Mouse (Mus musculus) midbrain, embryonic 11.5 days (tissue): ENCODE results near the gene D13Ertd608e. TPM values are rescaled to one million over a fixed set of nuclear protein-coding genes. Genes with fewer than 3 reads are reported as not detected.
"Not testable (repeated sequence)": the region's sequence is repeated elsewhere in the genome, so short reads cannot be mapped to it uniquely, and the experiment has no call there.

ENCODE experiments used
- ATAC-seq: fragments of 200-750 bp; cut with Nextera tagmentation; 2 replicates; pipeline ENCODE4 v1.8.0; 2017; ENCODE audit warnings: moderate TSS enrichment, moderate library complexity; ENCODE audit not compliant: low FRiP score
- DNase-seq: peaks from one replicate; pipeline ENCODE4 v3.0.0; 2015; ENCODE audit warnings: low spot score; ENCODE audit errors: missing footprints
- H3K27ac ChIP-seq: fragments of 300-500 bp; sonication (generic); 2 replicates; pipeline ENCODE4 v1.5.1; 2014; ENCODE audit warnings: low read depth, low read length
- H3K27me3 ChIP-seq: fragments of 300-500 bp; sonication (generic); 2 replicates; pipeline ENCODE4 v1.6.1; 2014; ENCODE audit warnings: mild to moderate bottlenecking, low read length, moderate library complexity, mixed read lengths; ENCODE audit not compliant: control insufficient read depth, insufficient read depth
- H3K36me3 ChIP-seq: fragments of 300-500 bp; sonication (generic); 2 replicates; pipeline ENCODE4 v1.6.1; 2014; ENCODE audit warnings: mild to moderate bottlenecking, low read length, moderate library complexity, mixed read lengths; ENCODE audit not compliant: control insufficient read depth, insufficient read depth
- H3K4me1 ChIP-seq: fragments of 300-500 bp; sonication (generic); 2 replicates; pipeline ENCODE4 v1.6.1; 2014; ENCODE audit warnings: low read length; ENCODE audit not compliant: control insufficient read depth, insufficient read depth
- H3K4me2 ChIP-seq: fragments of 300-500 bp; sonication (generic); 2 replicates; pipeline ENCODE4 v1.6.1; 2014; ENCODE audit warnings: mild to moderate bottlenecking, moderate library complexity
- H3K4me3 ChIP-seq: fragments of 300-500 bp; sonication (generic); 2 replicates; pipeline ENCODE4 v1.5.1; 2014; ENCODE audit warnings: low read depth, low read length
- H3K9ac ChIP-seq: fragments of 300-500 bp; sonication (generic); 2 replicates; pipeline ENCODE4 v1.6.1; 2014; ENCODE audit warnings: low read length
- H3K9me3 ChIP-seq: fragments of 300-500 bp; sonication (generic); 2 replicates; pipeline ENCODE4 v1.6.1; 2016; ENCODE audit warnings: low read length; ENCODE audit not compliant: control insufficient read depth
- WGBS: fragments of 180-500 bp; shearing (Covaris S2); extraction: QIAGEN DNeasy Blood & Tissue Kit; methylation state at CpG from one replicate; pipeline ENCODE4 v1.1.7; 2014; 5-methylcytosine and 5-hydroxymethylcytosine counted together
- polyA plus RNA-seq: library from polyadenylated mRNA; unstranded; fragments of >200 nt; fragmentation: Nextera tagmentation; extraction: Ambion mirVana; gene quantifications from 2 replicates; pipeline ENCODE4 v1.2.1, GENCODE M21; 2014

Gene D13Ertd608e
- polyA plus RNA-seq, 1 experiment from 2014 or later: not detected

DNA sequence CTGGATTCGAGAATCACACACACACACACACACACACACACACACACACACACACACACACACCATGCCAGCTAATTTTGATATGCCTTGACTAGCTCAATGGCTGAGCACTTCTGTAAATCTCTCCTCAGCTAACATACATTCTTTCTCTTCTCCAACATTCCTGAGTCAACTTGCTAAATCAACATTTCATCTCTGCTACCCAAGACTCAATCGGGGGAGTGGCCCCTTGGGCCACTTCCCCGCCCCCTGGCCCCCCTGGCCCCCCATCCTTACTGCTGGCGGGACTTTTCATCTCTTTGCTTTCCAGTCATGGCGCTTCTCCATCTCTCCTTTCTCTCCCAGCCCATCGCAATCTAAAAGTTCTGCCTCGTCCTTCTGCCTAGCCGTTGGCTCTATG, 19.0 kb upstream of the D13Ertd608e start:
- H3K4me3 ChIP-seq: no peak overlapping the region
- no peaks in the 10 kb centered on the region for H3K27me3 ChIP-seq
- ATAC-seq: no peak
- H3K9ac ChIP-seq: no peak overlapping the region
- DNase-seq: peak; percentile 69
- H3K4me1 ChIP-seq: peaks cover 6% of the 10 kb centered on the region; the same call in 1 of the 2 replicates
- no peak overlapping the region for H3K27ac ChIP-seq
- no peaks in the 10 kb centered on the region for H3K9me3 ChIP-seq
- 51% methylated on average over 8 of the region's 8 CpGs for WGBS
- no peaks in the 10 kb centered on the region for H3K36me3 ChIP-seq
- H3K4me2 ChIP-seq: no peak overlapping the region

DNA sequence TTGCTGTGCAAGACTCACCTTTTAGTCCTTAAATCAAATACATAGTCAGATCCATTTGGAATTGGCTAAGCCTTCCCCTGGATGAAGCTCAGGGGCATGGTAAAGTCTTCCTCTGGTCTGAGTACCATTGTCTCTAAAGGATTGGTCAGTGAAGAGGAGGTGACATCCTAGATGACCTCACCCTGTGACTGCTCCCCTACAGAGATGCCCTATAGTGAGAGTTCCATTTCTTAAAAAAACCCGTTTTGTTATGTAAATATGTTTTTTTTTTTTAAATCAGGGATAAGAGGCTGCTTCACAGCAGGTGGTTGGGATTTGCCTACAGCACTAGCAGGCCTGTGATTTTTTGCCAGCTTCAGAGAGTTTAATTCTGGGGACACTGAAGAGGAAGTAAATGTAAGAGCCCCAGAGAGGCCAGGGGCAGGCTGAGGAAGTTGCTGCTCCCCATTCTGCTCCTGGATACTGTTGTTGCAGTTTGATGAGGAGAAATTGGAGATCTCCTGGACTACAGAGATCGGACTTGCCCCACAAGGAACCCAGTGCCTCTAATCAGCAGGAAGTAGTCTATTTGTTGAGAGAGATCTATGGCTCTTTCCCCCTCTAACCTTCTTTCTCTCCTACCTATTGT, 18.1 kb upstream of the D13Ertd608e start:
- DNase-seq (peak; percentile 82), ATAC-seq (peak; percentile 67; the same call in 1 of the 2 replicates)
- no peak overlapping the region for H3K27ac ChIP-seq
- no peak overlapping the region for H3K4me3 ChIP-seq
- H3K4me2 ChIP-seq: no peak overlapping the region
- no peaks in the 10 kb centered on the region for H3K27me3 ChIP-seq
- H3K4me1 ChIP-seq: peaks cover 6% of the 10 kb centered on the region; the same call in 1 of the 2 replicates
- H3K9me3 ChIP-seq: no peaks in the 10 kb centered on the region
- no peak overlapping the region for H3K9ac ChIP-seq
- 11% methylated on average over 2 of the region's 2 CpGs for WGBS
- no peaks in the 10 kb centered on the region for H3K36me3 ChIP-seq

DNA sequence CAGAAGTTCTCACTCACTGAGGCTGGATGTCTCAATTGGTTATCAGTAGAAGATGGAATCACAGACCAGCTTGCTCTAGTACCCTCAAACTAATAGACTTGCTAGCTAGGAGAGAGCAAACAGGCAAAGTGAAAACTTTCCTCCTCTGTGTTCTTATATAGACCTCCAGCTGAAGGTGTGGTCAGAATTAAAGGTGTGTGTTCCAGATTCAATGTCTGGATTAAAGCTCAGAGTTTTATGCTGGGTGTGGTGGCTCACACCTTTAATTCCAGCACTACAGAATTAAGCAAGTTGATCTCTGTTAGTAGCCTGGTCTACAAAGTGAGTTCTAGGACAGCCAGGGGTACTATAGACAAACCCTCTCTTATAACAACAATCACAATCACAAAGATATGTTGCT, 5.7 kb upstream of the D13Ertd608e start, which contains the start of gene AF067063:
AF067063 (minus strand) TSS at position 101 of the 400 bp plus-strand sequence.
- H3K9ac ChIP-seq, H3K27me3 ChIP-seq, H3K4me3 ChIP-seq, H3K9me3 ChIP-seq, H3K27ac ChIP-seq, H3K4me2 ChIP-seq, H3K36me3 ChIP-seq, ATAC-seq, H3K4me1 ChIP-seq, DNase-seq: not testable (repeated sequence)

DNA sequence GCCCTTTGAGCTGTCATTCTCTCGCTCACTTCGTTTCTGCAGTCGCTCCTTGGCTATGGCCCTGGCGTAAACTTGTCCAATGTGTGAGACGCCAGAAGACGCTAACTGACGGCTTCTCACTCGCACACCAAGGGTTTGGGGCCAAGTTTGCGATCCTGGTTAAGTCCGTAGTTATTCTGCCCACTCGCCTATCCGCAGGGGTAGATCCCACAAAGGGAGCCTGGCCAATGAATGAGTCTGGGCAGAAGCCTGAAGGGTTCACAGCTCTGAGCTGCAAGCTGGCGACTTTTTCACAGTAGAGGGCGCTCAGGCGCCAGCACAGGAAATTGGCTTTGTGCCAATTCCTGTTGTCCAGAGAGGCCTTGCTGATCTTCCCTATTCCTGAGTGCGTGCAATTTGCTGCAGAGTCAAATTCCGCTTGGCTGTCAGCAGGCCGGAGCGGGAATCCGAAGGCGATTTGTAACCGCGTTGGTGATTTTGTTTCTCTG, 562 bp downstream of the D13Ertd608e start:
- peak; percentile 92 for DNase-seq

DNA sequence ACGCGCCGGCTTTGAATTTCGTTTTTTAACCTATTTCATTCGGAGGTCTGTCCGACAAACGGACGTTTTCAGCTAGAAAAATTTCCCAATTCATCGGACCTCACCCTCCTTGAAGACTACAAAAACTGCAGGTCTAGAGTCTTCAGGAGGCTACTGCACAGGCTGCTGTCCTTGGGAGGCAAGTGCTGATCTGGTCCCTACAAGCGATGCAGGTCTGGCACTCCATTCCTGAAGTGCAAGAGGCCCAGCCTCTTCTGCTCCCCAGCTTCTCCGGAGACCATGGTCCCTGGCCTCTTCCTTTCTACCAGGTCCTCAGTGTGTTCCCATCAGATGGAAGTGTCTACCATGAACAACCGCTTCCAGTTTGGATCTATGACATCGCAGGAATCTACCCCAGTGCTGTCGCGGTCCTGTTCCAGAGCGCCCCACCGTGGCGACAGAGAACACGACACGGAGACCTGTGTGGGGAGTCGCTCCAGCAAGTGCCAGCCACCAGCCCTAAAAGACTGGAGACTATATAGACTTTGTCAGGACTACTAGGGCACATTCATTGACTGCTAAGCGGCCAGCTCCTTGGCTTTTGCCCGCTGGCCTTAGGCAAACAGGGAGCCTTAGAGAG, 2.0 kb downstream of the D13Ertd608e start:
- 4% methylated on average over 14 of the region's 23 CpGs for WGBS
- not testable (repeated sequence) for H3K27me3 ChIP-seq, H3K36me3 ChIP-seq, H3K27ac ChIP-seq, H3K4me2 ChIP-seq, H3K9ac ChIP-seq, H3K4me1 ChIP-seq, H3K9me3 ChIP-seq, H3K4me3 ChIP-seq
- ATAC-seq: peak; percentile 53; the same call in 1 of the 2 replicates
- DNase-seq: peak; percentile 90

More for the DNA sequence above, 562 bp downstream of the D13Ertd608e start:
- H3K27ac ChIP-seq, H3K9me3 ChIP-seq, H3K4me3 ChIP-seq, H3K27me3 ChIP-seq, H3K4me1 ChIP-seq, H3K36me3 ChIP-seq, H3K9ac ChIP-seq: not testable (repeated sequence)
- peak; percentile 84 for ATAC-seq
- peak overlapping the region; percentile 34 for H3K4me2 ChIP-seq
- whole genome bisulfite sequencing: 12% methylated on average over 23 of the region's 23 CpGs

DNA sequence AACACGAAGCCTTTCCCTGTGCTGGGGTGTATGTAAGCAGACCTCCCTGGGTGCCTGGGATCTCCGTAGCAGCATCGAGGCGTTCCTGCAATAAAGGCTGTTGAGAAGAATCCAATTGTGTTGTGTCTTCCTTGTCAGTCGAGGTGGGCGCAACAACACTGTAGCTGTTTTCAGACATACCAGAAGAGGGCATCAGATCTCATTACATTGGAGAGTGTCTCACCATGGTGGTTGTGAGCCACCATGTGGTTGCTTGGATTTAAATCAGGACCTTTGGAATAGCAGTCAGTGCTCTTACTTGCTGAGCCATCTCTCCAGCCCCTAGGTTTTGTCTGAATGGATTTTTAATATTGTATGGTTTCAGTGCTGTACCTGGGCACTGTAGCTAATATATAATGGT, 4.2 kb downstream of the D13Ertd608e start:
- 29% methylated on average over 6 of the region's 6 CpGs for WGBS
- H3K27me3 ChIP-seq, H3K9me3 ChIP-seq, H3K27ac ChIP-seq, DNase-seq, H3K9ac ChIP-seq, H3K36me3 ChIP-seq, H3K4me3 ChIP-seq, H3K4me2 ChIP-seq, H3K4me1 ChIP-seq: not testable (repeated sequence)
- ATAC-seq: 0 out of 2 replicates have a peak, but pooled peaks have one; percentile 29

DNA sequence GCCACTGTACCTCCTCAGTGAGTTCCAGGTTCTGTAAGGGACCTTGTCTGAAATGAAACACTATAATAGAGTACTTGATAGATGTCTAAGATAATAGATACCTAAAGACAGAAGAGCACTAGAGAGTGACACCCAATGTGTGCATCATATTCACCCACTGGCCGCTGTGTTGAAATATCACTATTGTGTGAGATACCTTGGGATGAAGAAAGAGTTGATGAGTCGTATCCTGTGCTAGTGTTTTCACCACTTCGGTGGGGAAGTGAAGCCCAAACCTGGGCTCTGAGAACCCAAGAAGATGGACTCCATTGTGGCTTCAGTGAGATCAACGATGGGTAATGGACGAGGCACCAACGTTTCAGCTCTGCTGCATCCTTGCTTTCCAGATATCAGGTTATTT, 26.6 kb downstream of the D13Ertd608e start:
- DNase-seq, ATAC-seq, H3K36me3 ChIP-seq, H3K4me2 ChIP-seq, H3K9me3 ChIP-seq, H3K9ac ChIP-seq, H3K4me3 ChIP-seq, H3K27me3 ChIP-seq, H3K4me1 ChIP-seq, H3K27ac ChIP-seq: not testable (repeated sequence)
- no CpG with 5 or more reads among the region's 6 CpGs for WGBS

DNA sequence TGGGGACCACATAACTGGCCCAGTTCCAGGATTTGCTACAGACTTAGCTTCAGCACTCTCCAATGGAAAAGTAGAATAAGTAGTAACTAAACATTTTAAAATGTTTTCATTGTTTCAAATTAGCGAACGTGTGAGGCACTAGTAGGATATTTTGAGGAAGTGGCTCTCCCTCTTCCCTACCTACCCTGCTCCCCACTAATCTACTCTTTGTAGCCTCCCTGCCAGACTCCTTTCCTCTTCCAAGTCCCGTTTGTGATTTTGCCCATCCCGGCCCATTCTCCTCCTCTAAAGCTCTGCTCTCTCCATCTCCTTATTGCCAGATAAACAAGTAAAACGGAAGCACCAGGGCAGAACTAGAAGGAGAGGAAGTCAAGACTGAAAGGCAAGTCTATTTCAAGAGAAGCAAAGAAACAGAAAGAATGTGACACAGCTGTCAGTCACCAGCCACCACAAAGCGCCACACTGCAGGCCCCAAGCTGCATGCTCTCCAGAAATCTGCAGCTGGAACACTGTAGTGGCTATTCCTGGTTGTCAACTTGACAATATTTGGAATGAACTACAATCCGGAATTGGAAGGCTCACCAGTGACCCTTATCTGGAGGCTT, 28.7 kb downstream of the D13Ertd608e start:
- not testable (repeated sequence) for DNase-seq, H3K9me3 ChIP-seq, H3K36me3 ChIP-seq, H3K4me1 ChIP-seq, H3K27me3 ChIP-seq, H3K4me3 ChIP-seq, ATAC-seq, H3K9ac ChIP-seq, H3K27ac ChIP-seq, H3K4me2 ChIP-seq
- WGBS: 79% methylated on average over 5 of the region's 7 CpGs

DNA sequence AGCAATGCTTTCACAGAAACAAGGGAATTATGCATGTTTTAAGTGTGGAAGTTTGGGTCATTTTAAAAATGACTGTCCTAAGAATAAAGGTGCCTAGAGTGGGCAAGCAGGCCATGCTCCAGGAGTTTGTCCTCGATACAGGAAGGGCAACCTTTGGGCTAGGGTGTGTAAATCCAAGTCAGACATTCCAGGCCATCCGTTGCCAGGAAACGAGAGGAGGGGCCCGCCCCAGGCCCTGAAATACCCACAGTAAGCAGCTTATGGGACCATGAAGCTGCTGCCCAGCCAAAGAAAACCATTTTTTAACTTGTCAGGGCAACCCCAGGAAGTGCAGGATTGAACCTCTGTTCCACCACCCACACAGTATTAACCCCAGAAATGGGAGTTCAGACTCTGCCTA, 51.1 kb downstream of the D13Ertd608e start:
- H3K27ac ChIP-seq, H3K4me3 ChIP-seq, H3K4me2 ChIP-seq, ATAC-seq, H3K4me1 ChIP-seq, H3K27me3 ChIP-seq, H3K9ac ChIP-seq, H3K9me3 ChIP-seq, H3K36me3 ChIP-seq: not testable (repeated sequence)
- 34% methylated on average over 4 of the region's 4 CpGs for WGBS
- peak; percentile 83 for DNase-seq
